8 mouse cellular contexts compared by ENCODE assay signal in genomic region chr16:90072651-90073050, GRCm38 (mm10).
DNase-seq lines count a peak whose midpoint lies in the region; ATAC-seq lines count a peak whose summit lies in the region.

No protein-coding gene starts in this region.

- no peak overlapping the region for H3K27ac ChIP-seq in heart, embryonic 11.5 days (ENCODE audit: low read depth, low read length)

- H3K9ac ChIP-seq in heart, embryonic 11.5 days (ENCODE audit: low read depth, low read length), result no peak overlapping the region; the same call in 1 of the 2 replicates

- peaks cover 22% of the 10 kb centered on the region for H3K4me1 ChIP-seq in heart, embryonic 11.5 days (ENCODE audit: control insufficient read depth, insufficient read depth, low read length)

- H3K4me2 ChIP-seq in heart, embryonic 11.5 days, result peak overlapping the region; percentile 37

- WGBS in heart, embryonic 11.5 days (ENCODE audit: insufficient replicate concordance), result 26% methylated on average over 15 of the region's 15 CpGs

- DNase-seq in adrenal gland, postnatal 36 days, result peak; percentile 26 to 28
- peak; percentile 34 for DNase-seq in kidney, adult 9 months
- peak; percentile 35 to 51 for DNase-seq in lung, postnatal 4 days
- DNase-seq in thymus, postnatal 0 days (ENCODE audit: low spot score), result peak; percentile 76
- no peak for DNase-seq in T-cell, adult 2 months (ENCODE audit: low spot score)
- DNase-seq in spleen, postnatal 4 days (ENCODE audit: low spot score in 2 of 2), result no peak

- no peaks in the 10 kb centered on the region for H3K27me3 ChIP-seq in heart, embryonic 11.5 days (ENCODE audit: control insufficient read depth, insufficient read depth, low read length)

- peak; percentile 47 for ATAC-seq in CD4-positive, CD25-positive, alpha-beta regulatory T cell, adult 4 months
- ATAC-seq in heart, embryonic 11.5 days (replicated peaks; ENCODE audit: insufficient number of reproducible peaks, low FRiP score, low TSS enrichment), result 0 out of 2 replicates have a peak, but pooled peaks have one; percentile 43

- H3K36me3 ChIP-seq in heart, embryonic 11.5 days (ENCODE audit: control insufficient read depth, insufficient read depth, low read length), result no peaks in the 10 kb centered on the region

- no peak overlapping the region for H3K4me3 ChIP-seq in heart, embryonic 11.5 days (ENCODE audit: low read depth, low read length)

- no peaks in the 10 kb centered on the region for H3K9me3 ChIP-seq in heart, embryonic 11.5 days (replicated peaks; ENCODE audit: control insufficient read depth, low read length)

Comparison
In these comparisons a context has a peak if more than half of its experiments do, and no peak if none do; other contexts are left out.
1. DNase-seq: peak in adrenal gland, postnatal 36 days (2 of 2), kidney, adult 9 months (single experiment), lung, postnatal 4 days (2 of 2) and thymus, postnatal 0 days (single experiment); none in T-cell, adult 2 months (single experiment) and spleen, postnatal 4 days (0 of 2).